Mouse (Mus musculus) thymus, postnatal 10 days (tissue): Measurements from ENCODE around the gene Mgll.

ENCODE experiments used
- DNase-seq, 2 experiments: peaks; one replicate each; pipeline ENCODE4 v3.0.0; 2021; ENCODE audit warnings: low spot score in 2 of 2

Gene Mgll

DNA sequence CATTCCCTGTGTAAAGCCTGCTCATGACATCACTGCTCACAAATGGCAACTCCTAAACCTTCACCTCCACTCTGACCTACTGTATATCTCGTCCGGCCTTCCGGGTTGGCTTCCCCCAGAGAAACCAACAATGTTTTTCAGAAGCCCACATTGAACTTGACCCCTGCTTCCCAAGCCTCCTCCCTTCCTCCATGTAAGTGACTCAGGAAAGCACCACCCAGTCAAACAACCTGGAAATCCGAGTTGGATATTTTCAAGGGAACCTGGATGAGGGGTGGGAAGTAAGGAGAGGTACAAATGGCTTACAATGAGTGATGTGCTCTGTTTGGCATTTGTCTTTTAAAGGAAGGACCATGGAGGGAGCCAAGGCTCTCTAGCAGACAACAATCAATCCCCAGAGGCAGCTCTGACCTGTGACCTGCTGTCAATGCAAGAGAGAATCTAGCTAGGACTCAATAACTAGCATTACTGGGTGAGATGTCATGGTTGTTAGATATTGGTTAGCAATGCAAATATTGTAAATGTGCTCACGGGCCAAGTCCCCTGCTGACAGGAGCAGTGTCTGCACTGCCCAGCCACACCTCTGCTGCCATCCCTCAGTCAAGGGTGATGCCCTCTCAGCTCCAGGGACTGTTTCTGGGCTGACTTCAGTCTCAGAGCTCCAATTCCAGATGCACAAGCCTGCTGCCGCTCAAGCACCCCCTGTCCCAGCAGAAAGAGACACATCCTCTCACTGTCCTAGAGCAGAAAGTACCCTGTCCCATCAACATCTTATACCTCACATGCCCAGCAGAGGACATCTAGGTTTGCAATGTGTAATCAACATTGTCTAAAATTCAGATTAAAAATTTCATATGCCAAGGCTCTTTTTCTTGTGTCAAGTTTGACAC, 6.8 kb upstream of the Mgll start:
- no peak for DNase-seq

GRCm38 (mm10) chr6:88718033-88718725, 6.0 kb upstream of the Mgll start:
- DNase-seq: no peak

DNA sequence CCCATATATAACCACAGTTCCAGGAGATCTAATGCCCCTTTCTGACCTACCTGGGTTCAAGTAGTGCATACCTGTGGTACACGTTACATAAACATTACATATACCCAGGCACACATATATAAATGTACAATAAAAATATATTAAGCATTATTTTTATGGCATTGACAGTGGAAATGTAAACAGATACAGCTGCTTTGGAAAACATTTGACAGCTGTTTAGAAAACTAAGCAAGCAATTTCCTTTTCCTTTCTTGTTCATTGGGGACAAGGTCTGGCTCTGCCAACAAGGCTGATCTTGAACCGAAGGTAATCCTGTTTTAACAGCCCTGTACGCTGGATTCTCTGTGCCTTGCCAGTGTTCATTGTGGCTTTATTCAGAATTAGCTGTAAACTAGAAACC, 3.2 kb upstream of the Mgll start:
- no peak for DNase-seq

GRCm38 (mm10) chr6:88722906-88723305, 1.3 kb upstream of the Mgll start:
- DNase-seq: no peak

DNA sequence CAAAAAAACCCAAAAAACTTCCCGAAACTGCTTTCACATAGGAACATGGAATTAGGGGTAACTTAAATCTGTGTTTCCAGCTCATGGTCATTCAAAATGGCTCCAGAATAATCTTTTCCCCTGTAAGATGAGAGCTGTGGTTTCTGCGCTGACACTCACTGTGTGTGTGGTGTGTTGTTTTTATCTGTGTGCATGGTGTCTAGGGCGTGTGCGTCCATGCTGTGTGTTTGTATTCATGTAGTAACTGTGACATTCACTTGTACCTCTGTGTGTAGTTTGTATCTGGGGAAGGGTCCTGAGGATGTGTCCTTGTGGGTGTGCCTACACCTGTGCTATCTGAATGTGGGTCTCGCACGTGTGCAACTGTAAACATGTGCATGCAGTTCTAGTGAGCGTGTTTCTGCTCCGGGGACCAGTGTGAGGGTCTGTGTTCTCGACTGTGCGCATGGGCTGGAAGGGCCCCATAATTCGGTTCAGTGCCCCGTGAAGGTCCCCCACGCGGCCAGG, 353 bp upstream of the Mgll start:
- DNase-seq: no peak

GRCm38 (mm10) chr6:88725590-88725989, 1.4 kb downstream of the Mgll start:
- DNase-seq: no peak

GRCm38 (mm10) chr6:88726252-88727211, 2.3 kb downstream of the Mgll start:
- DNase-seq: no peak

DNA sequence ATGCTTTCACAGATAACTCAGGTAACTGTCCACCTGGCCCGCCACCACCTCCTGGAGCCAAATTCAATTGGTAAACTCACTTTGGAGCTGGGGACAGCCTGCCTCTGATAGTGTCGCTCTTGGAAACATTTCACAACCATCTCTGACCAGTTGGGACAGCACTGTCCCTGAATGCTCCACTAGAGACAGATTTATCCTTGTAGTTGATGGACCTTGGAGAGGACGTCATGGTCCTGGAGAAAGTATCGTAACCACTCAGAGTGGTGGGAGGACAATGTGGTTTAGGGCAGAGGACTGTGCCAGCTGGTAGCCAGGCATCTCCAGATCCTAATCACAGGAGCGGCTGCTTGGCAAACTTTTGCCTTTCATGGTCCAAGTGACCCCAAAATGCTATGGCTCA, 3.3 kb downstream of the Mgll start:
- DNase-seq: no peak

- DNase-seq: no peak
Observed at GRCm38 (mm10) chr6:88728054-88728453, 3.8 kb downstream of the Mgll start.

DNA sequence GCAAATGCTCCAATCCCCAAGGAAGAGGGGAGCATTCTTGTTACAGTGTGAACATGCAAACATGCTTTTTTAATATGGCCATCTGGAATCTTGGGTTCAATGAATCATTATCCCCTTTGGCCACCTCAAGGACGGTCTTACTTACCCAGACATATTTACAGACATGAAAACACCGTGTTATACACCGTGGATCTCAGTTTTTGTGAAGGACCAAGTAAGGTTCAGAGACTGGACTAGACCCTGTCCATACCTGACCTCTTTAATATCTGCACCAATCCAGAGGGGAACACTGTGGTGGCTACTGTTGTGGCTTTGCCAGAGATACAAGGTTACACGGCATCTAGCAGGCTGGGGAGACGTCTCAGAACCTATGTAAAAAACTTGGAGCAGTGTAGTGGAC, 4.3 kb downstream of the Mgll start:
- DNase-seq: no peak

DNA sequence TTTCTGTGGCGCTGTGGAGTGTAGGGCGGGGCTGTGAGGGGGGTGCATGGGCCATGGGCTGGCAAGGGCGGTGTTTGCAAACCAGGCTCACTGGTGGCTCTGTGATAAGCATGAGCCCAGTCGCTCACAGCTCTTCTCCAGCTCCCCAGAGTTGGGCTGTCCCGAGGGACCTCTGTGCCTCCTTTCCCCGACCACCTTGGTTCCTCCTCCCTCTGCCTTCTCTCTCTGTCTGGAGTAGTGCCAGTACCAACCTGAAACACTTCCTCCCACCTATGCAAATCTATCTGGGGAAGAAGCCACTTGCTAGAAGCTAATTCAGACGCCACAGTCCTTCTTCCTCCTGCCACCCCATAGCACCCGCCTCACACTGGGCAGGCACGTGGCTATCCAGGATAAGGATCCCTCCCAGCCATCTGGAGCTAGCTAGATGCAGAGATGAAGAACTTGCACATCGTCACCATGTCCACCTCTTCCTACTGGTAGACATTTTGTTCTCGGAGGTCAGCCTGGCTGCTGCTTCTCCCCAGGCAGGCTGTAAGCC, 7.1 kb downstream of the Mgll start:
- DNase-seq: no peak

- DNase-seq: no peak
Observed at GRCm38 (mm10) chr6:88731991-88732390, 7.8 kb downstream of the Mgll start.

DNA sequence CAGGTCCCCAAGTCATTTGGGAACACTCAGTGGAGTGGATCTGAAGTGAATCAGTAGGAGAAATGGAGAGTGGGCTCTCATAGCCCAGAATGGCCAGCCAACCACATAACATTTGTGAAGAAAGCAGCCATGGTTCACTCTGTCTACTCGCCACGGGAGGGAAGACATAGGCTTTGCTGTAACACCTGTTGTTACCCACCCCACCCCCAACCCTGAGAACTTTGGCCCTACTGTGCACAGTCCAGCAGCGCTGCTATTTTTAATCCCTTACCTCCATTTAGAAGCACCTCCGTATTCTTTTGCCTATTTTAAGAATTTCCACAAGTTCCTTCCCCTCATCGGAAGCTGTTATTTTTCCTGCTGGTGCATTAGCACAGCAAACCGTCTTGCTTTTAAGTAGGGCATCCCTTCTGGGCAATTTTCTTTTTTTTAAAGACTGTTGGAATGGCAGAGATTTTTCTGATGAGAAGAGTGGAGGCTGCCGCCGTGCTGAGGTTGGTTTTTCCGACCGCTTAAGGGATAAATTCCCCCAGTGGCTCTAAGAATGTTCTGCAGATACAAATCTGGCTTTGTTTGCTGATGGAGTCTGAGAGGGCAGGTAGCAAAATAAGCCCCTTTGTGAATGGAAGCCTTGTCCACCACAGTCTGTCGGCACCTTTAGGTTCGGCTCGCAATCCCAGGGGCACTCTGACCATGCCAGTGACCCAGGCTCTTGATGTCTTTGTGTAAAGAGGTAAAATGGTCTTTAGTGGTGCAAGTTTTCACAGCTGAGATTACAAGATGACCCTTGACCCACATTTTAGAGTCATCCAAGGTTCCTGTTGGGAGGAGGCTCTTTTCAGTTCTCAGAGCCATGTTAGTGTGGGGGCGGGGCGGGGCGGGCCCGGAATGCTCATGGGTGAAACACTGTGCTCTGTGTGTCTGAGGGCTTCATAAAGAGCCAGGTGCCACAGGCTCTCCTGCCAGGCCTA, 8.7 kb downstream of the Mgll start:
- DNase-seq: no peak

DNA sequence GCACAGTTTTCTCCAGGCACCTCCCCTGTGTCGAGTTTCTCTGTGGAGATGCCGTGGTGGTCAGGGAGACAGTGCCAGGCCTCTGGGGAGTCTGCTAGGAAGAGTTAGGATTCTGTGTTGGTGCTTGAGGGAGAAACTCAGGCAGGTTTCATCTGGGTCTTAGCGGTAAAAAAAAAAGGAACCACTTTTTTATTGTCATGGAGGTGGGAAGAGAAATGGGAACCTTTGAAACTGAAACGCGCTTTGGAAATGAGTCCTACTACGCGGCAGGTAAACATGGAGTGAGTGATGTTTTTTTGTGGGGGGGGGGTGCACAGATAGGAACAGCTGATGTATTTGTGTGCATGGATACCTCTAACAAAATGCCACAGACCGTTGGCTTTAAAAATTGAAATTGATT, 12.1 kb downstream of the Mgll start:
- no peak for DNase-seq

DNA sequence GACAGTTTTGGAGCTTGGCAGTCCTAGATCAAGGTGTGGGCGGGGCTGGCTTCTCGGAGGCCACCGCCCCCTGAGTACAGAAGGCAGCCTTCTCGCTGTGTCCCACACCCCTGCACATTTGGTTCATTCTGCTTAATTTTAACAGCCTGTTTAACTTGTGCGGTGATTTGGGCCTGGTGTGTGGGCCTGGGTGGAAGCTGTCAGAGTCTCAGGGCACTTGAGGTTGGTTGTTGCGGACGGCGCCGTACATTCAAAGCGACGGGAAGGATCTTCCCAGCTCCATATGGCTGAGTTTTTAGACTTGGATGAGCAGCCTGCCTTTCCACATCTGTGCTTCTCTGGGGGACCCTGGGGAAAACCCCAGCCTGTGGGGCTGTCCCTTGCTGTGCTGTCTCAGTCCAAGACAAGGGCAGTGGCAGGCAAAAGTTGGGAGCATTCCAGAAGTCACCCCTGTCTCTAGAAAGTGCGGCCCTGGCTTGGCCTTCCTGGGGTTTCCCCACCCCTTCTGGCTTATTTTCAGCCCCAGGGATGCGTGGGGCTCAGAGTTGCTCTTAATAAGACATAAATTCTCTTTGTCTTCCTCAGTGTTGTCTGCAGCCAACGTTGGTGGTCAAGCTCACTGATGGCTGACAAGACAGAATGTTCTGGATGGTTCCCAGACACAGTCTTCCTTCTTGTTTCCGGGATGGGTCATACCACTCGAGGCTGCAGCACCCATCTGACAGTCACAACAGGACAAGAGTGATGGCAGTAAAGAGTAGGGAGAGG, 12.7 kb downstream of the Mgll start:
- no peak for DNase-seq

DNA sequence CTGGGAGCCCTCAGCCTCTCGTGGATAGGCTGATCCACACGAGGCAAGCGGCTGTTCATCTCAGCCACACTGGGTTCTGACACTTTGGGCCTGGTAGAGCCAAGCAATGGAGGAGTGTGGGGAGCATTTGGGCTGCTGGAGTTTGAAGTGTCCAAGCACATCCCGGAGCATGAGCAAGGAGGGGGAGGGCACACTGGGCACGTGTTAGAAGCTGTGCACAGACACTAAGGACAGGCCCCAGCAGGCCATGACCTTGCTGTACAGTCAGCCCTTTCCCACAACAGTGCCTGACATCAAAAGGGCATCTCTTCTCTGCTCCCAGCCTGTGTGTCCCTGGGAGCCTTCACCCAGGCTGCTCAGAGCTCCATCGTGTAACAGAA, 13.3 kb downstream of the Mgll start:
- no peak for DNase-seq

DNA sequence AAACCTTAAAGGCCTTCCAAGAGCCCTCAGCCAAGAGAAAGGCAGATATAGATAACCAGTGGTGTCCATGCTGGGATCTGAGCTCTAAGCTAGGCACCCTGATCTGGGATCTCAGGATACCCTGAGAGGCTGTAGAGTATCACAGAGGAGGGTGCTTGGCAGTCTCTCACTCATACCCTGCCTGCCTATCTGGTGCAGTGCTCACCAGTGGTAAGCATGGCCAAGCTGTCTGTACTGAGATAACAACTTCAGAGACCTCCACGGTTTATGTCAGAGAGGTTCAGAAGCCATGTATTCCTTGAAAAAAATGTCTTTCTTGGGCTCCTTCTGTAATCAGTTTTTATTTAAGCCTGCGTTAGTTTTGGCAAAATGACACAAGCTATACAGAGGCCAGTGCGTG, 16.8 kb downstream of the Mgll start:
- no peak for DNase-seq

- DNase-seq: no peak
Observed at GRCm38 (mm10) chr6:88741791-88742190, 17.6 kb downstream of the Mgll start.

DNA sequence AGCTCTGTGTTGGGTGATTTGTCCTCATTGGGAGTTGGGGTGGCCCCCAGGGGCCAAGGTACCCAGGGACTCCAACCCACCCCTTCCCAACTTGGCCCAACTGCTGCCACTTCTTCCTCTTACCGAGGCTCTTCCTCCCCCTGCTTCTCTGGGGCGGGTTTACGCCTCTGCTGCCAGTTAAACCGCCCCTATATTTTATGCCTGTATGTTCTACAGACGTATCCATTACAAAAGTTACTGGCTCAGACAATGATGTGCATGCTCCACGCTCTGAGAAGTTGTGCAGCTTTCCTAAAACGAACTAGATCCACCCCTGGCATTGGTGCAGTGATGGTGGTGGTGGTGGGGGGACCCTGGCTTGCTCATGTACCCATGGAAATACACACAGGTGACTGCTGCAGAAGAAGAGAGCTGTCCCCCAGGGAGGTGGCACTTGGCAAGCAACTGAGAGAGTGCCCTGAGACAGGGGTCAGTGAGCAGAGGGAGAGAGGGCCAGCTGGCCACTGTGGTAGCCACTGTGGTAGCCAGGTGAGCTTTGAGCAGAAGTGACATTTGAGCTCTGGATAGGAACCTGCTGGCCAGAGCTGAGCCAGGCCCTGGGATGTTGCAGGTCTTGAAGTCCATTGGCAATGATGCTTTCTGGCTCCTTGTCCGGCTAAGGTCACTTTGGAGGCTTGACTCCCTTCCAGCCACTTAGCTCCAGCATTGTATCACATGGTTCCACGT, 18.2 kb downstream of the Mgll start:
- no peak for DNase-seq
